Mouse (Mus musculus) CD8-positive naive resting alpha-beta T cell, adult 2 months (primary cell): ENCODE measurements around the gene Stx8.

Source experiments
- DNase-seq, 2 experiments: peaks; one replicate each; pipeline ENCODE4 v3.0.0; 2022; ENCODE audit warnings: low read depth in 2 of 2, low spot score in 2 of 2

The Stx8 gene

GRCm38 (mm10) chr11:68034422-68034821 is 68.4 kb downstream of the Stx8 start:
- DNase-seq: no peak

- DNase-seq: no peak
Measured at GRCm38 (mm10) chr11:68035303-68035891, 69.4 kb downstream of the Stx8 start.

GRCm38 (mm10) chr11:68036133-68036959 is 70.4 kb downstream of the Stx8 start:
- DNase-seq: no peak

GRCm38 (mm10) chr11:68037093-68037492 is 71.1 kb downstream of the Stx8 start:
- DNase-seq: no peak

GRCm38 (mm10) chr11:68038101-68038500 is 72.1 kb downstream of the Stx8 start:
- DNase-seq: no peak

- no peak for DNase-seq
Measured at GRCm38 (mm10) chr11:68044181-68044580, 78.2 kb downstream of the Stx8 start.

GRCm38 (mm10) chr11:68046916-68047315 is 80.9 kb downstream of the Stx8 start:
- DNase-seq: no peak

GRCm38 (mm10) chr11:68049261-68050165 is 83.5 kb downstream of the Stx8 start:
- DNase-seq: no peak

GRCm38 (mm10) chr11:68050725-68051124 is 84.7 kb downstream of the Stx8 start:
- no peak for DNase-seq

GRCm38 (mm10) chr11:68051305-68051704 is 85.3 kb downstream of the Stx8 start:
- no peak for DNase-seq

GRCm38 (mm10) chr11:68058466-68059201 is 92.6 kb downstream of the Stx8 start:
- DNase-seq: no peak

GRCm38 (mm10) chr11:68060651-68061050 is 94.7 kb downstream of the Stx8 start:
- no peak for DNase-seq

- no peak for DNase-seq
Measured at GRCm38 (mm10) chr11:68062116-68062515, 96.1 kb downstream of the Stx8 start.

- DNase-seq: no peak
Measured at GRCm38 (mm10) chr11:68067806-68068205, 101.8 kb downstream of the Stx8 start.

GRCm38 (mm10) chr11:68070086-68070485 is 104.1 kb downstream of the Stx8 start:
- DNase-seq: no peak

- no peak for DNase-seq
Measured at GRCm38 (mm10) chr11:68071836-68072235, 105.8 kb downstream of the Stx8 start.

- DNase-seq: no peak
Measured at GRCm38 (mm10) chr11:68072597-68073210, 106.7 kb downstream of the Stx8 start.

- no peak for DNase-seq
Measured at GRCm38 (mm10) chr11:68074686-68075085, 108.7 kb downstream of the Stx8 start.

GRCm38 (mm10) chr11:68075331-68075730 is 109.3 kb downstream of the Stx8 start:
- DNase-seq: no peak

- no peak for DNase-seq
Measured at GRCm38 (mm10) chr11:68079756-68080155, 113.8 kb downstream of the Stx8 start.
